Mouse (Mus musculus): ENCODE results near the gene Brip1. TPM values are rescaled to one million over a fixed set of nuclear protein-coding genes. Genes with fewer than 3 reads are reported as not detected.

Gene Brip1
- polyA plus RNA-seq, 1 experiment: not detected

GRCm38 (mm10) chr11:86155638-86156037 lies 45.4 kb downstream of the Brip1 start:
- WGBS: 87% methylated on average over 5 of the region's 5 CpGs
- no peak for TF ChIP-seq POLR2A (IDR thresholded peaks at IDR 0.05; ENCODE audit: insufficient read depth, low read depth, low read length)
- TF ChIP-seq CTCF (IDR thresholded peaks at IDR 0.05; ENCODE audit: insufficient read depth, low read depth, low read length): no peak

GRCm38 (mm10) chr11:86131324-86131723 lies 69.7 kb downstream of the Brip1 start:
- no peak overlapping the region for H3K27ac ChIP-seq (ENCODE audit: insufficient read depth, low read depth, low read length)
- 96% methylated on average over 3 of the region's 3 CpGs for WGBS
- no peaks in the 10 kb centered on the region for H3K4me1 ChIP-seq (ENCODE audit: control insufficient read depth, insufficient read depth, low read length)
- H3K4me3 ChIP-seq (ENCODE audit: insufficient read depth, low read depth, low read length): no peak overlapping the region
- no peak for TF ChIP-seq POLR2A (IDR thresholded peaks at IDR 0.05; ENCODE audit: insufficient read depth, low read depth, low read length)

More at GRCm38 (mm10) chr11:86155638-86156037, 45.4 kb downstream of the Brip1 start:
- H3K27ac ChIP-seq (ENCODE audit: insufficient read depth, low read depth, low read length): no peak overlapping the region
- no peaks in the 10 kb centered on the region for H3K4me1 ChIP-seq (ENCODE audit: control insufficient read depth, insufficient read depth, low read length)
- H3K4me3 ChIP-seq (ENCODE audit: insufficient read depth, low read depth, low read length): no peak overlapping the region

GRCm38 (mm10) chr11:86117078-86117869 lies 83.7 kb downstream of the Brip1 start:
- no peak for TF ChIP-seq CTCF (IDR thresholded peaks at IDR 0.05; ENCODE audit: insufficient read depth, low read depth, low read length)
- no peak for TF ChIP-seq POLR2A (IDR thresholded peaks at IDR 0.05; ENCODE audit: insufficient read depth, low read depth, low read length)
- WGBS: 91% methylated on average over 7 of the region's 7 CpGs

GRCm38 (mm10) chr11:86115955-86116354 lies 85.0 kb downstream of the Brip1 start:
- no peak for TF ChIP-seq CTCF (IDR thresholded peaks at IDR 0.05; ENCODE audit: insufficient read depth, low read depth, low read length)
- no peak for TF ChIP-seq POLR2A (IDR thresholded peaks at IDR 0.05; ENCODE audit: insufficient read depth, low read depth, low read length)
- Histone ChIP-seq H3K4me3 (ENCODE audit: insufficient read depth, low read depth, low read length) (no peak overlapping the region), H3K4me1 (ENCODE audit: control insufficient read depth, insufficient read depth, low read length) (no peaks in the 10 kb centered on the region), H3K27ac (ENCODE audit: insufficient read depth, low read depth, low read length) (no peak overlapping the region)
- 100% methylated on average over 1 of the region's 1 CpGs for WGBS

More at GRCm38 (mm10) chr11:86117078-86117869, 83.7 kb downstream of the Brip1 start:
- H3K4me3 ChIP-seq (ENCODE audit: insufficient read depth, low read depth, low read length): no peak overlapping the region
- H3K27ac ChIP-seq (ENCODE audit: insufficient read depth, low read depth, low read length): no peak overlapping the region
- no peaks in the 10 kb centered on the region for H3K4me1 ChIP-seq (ENCODE audit: control insufficient read depth, insufficient read depth, low read length)

- no peak for TF ChIP-seq CTCF (IDR thresholded peaks at IDR 0.05; ENCODE audit: insufficient read depth, low read depth, low read length)
- Histone ChIP-seq H3K4me1 (ENCODE audit: control insufficient read depth, insufficient read depth, low read length) (no peaks in the 10 kb centered on the region), H3K27ac (ENCODE audit: insufficient read depth, low read depth, low read length) (no peak overlapping the region), H3K4me3 (ENCODE audit: insufficient read depth, low read depth, low read length) (no peak overlapping the region)
- WGBS: 97% methylated on average over 4 of the region's 4 CpGs
These were observed 93.7 kb downstream of the Brip1 start for GRCm38 (mm10) chr11:86107276-86107675.

- Histone ChIP-seq H3K27ac (ENCODE audit: insufficient read depth, low read depth, low read length) (no peak overlapping the region), H3K4me3 (ENCODE audit: insufficient read depth, low read depth, low read length) (no peak overlapping the region), H3K4me1 (ENCODE audit: control insufficient read depth, insufficient read depth, low read length) (no peaks in the 10 kb centered on the region)
- TF ChIP-seq CTCF (IDR thresholded peaks at IDR 0.05; ENCODE audit: insufficient read depth, low read depth, low read length): no peak
- TF ChIP-seq POLR2A (IDR thresholded peaks at IDR 0.05; ENCODE audit: insufficient read depth, low read depth, low read length): no peak
These were observed 94.4 kb downstream of the Brip1 start for GRCm38 (mm10) chr11:86106596-86106995.

- 89% methylated on average over 6 of the region's 6 CpGs for WGBS
- no peak for TF ChIP-seq CTCF (IDR thresholded peaks at IDR 0.05; ENCODE audit: insufficient read depth, low read depth, low read length)
- TF ChIP-seq POLR2A (IDR thresholded peaks at IDR 0.05; ENCODE audit: insufficient read depth, low read depth, low read length): no peak
- no peak overlapping the region for H3K4me3 ChIP-seq (ENCODE audit: insufficient read depth, low read depth, low read length)
- no peaks in the 10 kb centered on the region for H3K4me1 ChIP-seq (ENCODE audit: control insufficient read depth, insufficient read depth, low read length)
- no peak overlapping the region for H3K27ac ChIP-seq (ENCODE audit: insufficient read depth, low read depth, low read length)
These were observed 99.8 kb downstream of the Brip1 start for GRCm38 (mm10) chr11:86101191-86101590.

GRCm38 (mm10) chr11:86099341-86099740 lies 101.7 kb downstream of the Brip1 start:
- TF ChIP-seq CTCF (IDR thresholded peaks at IDR 0.05; ENCODE audit: insufficient read depth, low read depth, low read length) (no peak), POLR2A (IDR thresholded peaks at IDR 0.05; ENCODE audit: insufficient read depth, low read depth, low read length) (no peak)
- no peak overlapping the region for H3K4me3 ChIP-seq (ENCODE audit: insufficient read depth, low read depth, low read length)
- H3K4me1 ChIP-seq (ENCODE audit: control insufficient read depth, insufficient read depth, low read length): no peaks in the 10 kb centered on the region
- no peak overlapping the region for H3K27ac ChIP-seq (ENCODE audit: insufficient read depth, low read depth, low read length)
- WGBS: 52% methylated on average over 2 of the region's 2 CpGs

GRCm38 (mm10) chr11:86088815-86089214 lies 112.2 kb downstream of the Brip1 start:
- Histone ChIP-seq H3K4me3 (ENCODE audit: insufficient read depth, low read depth, low read length) (no peak overlapping the region), H3K4me1 (ENCODE audit: control insufficient read depth, insufficient read depth, low read length) (no peaks in the 10 kb centered on the region), H3K27ac (ENCODE audit: insufficient read depth, low read depth, low read length) (no peak overlapping the region)
- TF ChIP-seq POLR2A (IDR thresholded peaks at IDR 0.05; ENCODE audit: insufficient read depth, low read depth, low read length) (no peak), CTCF (IDR thresholded peaks at IDR 0.05; ENCODE audit: insufficient read depth, low read depth, low read length) (no peak)
